21 mouse cellular contexts compared by ENCODE assay signal in the genomic region with DNA sequence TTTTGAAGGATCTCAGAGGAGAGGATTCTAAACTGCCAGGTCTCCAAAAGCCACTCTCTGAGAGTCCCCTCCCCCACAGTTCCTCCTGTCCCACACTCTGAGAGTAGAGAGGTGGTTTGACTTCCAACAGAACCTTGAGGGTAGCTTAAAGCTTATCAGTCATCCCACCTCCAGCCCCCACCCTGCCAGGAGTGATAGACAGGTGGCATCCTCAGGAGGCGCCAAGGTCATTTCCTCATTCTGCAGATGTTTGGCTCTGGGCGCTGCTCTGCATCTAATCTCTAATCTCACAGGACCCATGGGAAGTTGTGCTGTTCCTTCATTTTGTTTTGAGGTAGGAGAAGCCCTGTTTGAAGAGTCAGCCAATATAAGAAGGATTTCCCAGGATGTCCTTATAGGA.
DNase-seq lines count a peak whose midpoint lies in the region; ATAC-seq lines count a peak whose summit lies in the region.
"Had no signal": no experiment of that assay in that cellular context is flagged by ENCODE, and none has a peak within 500 bp of the region (broad histone marks: within the 10 kb centered on the region; RNA-seq: fewer than 3 reads in every experiment).

No protein-coding gene starts in this region.

- H3K27me3 ChIP-seq in embryonic facial prominence, embryonic 13.5 days, result no peaks in the 10 kb centered on the region
- no peaks in the 10 kb centered on the region for H3K27me3 ChIP-seq in liver, embryonic 13.5 days
- H3K27me3 ChIP-seq in hindbrain, embryonic 10.5 days (ENCODE audit: insufficient read depth, poor library complexity, severe bottlenecking), result peaks cover 56% of the 10 kb centered on the region
- H3K27me3 ChIP-seq: CH12.LX; kidney, embryonic 15.5 days; neural tube, embryonic 12.5 days; Patski had no signal

- no peak overlapping the region for H3K9ac ChIP-seq in embryonic facial prominence, embryonic 13.5 days
- no peak overlapping the region for H3K9ac ChIP-seq in liver, embryonic 13.5 days
- H3K9ac ChIP-seq: heart, embryonic 12.5 days; kidney, embryonic 15.5 days; neural tube, embryonic 12.5 days had no signal

- peak overlapping the region; percentile 44; the same call in 1 of the 2 replicates for H3K27ac ChIP-seq in embryonic facial prominence, embryonic 13.5 days
- H3K27ac ChIP-seq in liver, embryonic 13.5 days, result no peak overlapping the region
- no peak overlapping the region for H3K27ac ChIP-seq in hindbrain, embryonic 10.5 days
- H3K27ac ChIP-seq: kidney, embryonic 15.5 days; midbrain, embryonic 10.5 days; neural tube, embryonic 12.5 days had no signal

- DNase-seq in heart, adult 11 months, result peak; percentile 86
- no peak for DNase-seq in heart, postnatal 14 days
- peak; percentile 74 for DNase-seq in 416B (ENCODE audit: low read depth)
- peak; percentile 42 for DNase-seq in liver, embryonic 13.5 days
- no peak for DNase-seq in hindbrain, embryonic 10.5 days (ENCODE audit: low spot score)
- DNase-seq in c-Kit-positive CD71-positive TER-119-positive erythroid progenitor cells, embryonic 14.5 days (ENCODE audit: low spot score), result no peak
- no peak for DNase-seq in gastrocnemius, adult 18-20 months (ENCODE audit: low spot score)
- DNase-seq: adrenal gland, postnatal 25 days; cerebellum, adult 8-10 months; heart, postnatal 36 days; layer of hippocampus, postnatal 36 days; thymus, postnatal 25 days had no signal

- H3K4me3 ChIP-seq in embryonic facial prominence, embryonic 13.5 days, result no peak overlapping the region
- no peak overlapping the region for H3K4me3 ChIP-seq in liver, embryonic 13.5 days (replicated peaks)
- H3K4me3 ChIP-seq in hindbrain, embryonic 10.5 days, result no peak overlapping the region
- H3K4me3 ChIP-seq: erythroblast, embryonic 14.5 days; heart, embryonic 12.5 days; kidney, embryonic 15.5 days; midbrain, embryonic 10.5 days; neural tube, embryonic 12.5 days had no signal

- H3K4me1 ChIP-seq in embryonic facial prominence, embryonic 13.5 days, result peaks cover 31% of the 10 kb centered on the region
- H3K4me1 ChIP-seq in liver, embryonic 13.5 days (replicated peaks), result peaks cover 26% of the 10 kb centered on the region
- H3K4me1 ChIP-seq in hindbrain, embryonic 10.5 days (replicated peaks), result peaks cover 24% of the 10 kb centered on the region

- intact Hi-C loops in heart, postnatal 14 days (cut with DNase I), result no loop called here

- no peak; the same call in 1 of the 2 replicates for ATAC-seq in embryonic facial prominence, embryonic 13.5 days (ENCODE audit: insufficient number of reproducible peaks, insufficient read depth, low FRiP score, low TSS enrichment, low read depth)
- peak; percentile 74 for ATAC-seq in liver, embryonic 13.5 days (ENCODE audit: low read depth)
- ATAC-seq: forebrain, embryonic 14.5 days; Patski had no signal

- H3K4me2 ChIP-seq in embryonic facial prominence, embryonic 13.5 days, result no peak overlapping the region
- 0 out of 2 replicates have a peak overlapping the region, but pooled peaks have one; percentile 6 for H3K4me2 ChIP-seq in liver, embryonic 13.5 days
- H3K4me2 ChIP-seq: heart, embryonic 12.5 days; kidney, embryonic 15.5 days; neural tube, embryonic 12.5 days had no signal

- H3K36me3 ChIP-seq in embryonic facial prominence, embryonic 13.5 days, result no peaks in the 10 kb centered on the region
- no peaks in the 10 kb centered on the region for H3K36me3 ChIP-seq in liver, embryonic 13.5 days
- H3K36me3 ChIP-seq in hindbrain, embryonic 10.5 days, result no peaks in the 10 kb centered on the region
- H3K36me3 ChIP-seq: heart, embryonic 12.5 days; kidney, embryonic 15.5 days; midbrain, embryonic 10.5 days; neural tube, embryonic 12.5 days had no signal

- no peaks in the 10 kb centered on the region for H3K9me3 ChIP-seq in embryonic facial prominence, embryonic 13.5 days
- no peaks in the 10 kb centered on the region for H3K9me3 ChIP-seq in liver, embryonic 13.5 days (replicated peaks)
- 0 out of 2 replicates have a peak, but pooled peaks cover 3% of the 10 kb centered on the region for H3K9me3 ChIP-seq in hindbrain, embryonic 10.5 days
- H3K9me3 ChIP-seq: heart, embryonic 12.5 days; kidney, embryonic 15.5 days; midbrain, embryonic 10.5 days; neural tube, embryonic 12.5 days had no signal

- WGBS in embryonic facial prominence, embryonic 13.5 days, result 33% methylated on average over 2 of the region's 2 CpGs
- WGBS in liver, embryonic 13.5 days (ENCODE audit: insufficient replicate concordance), result 14% methylated on average over 2 of the region's 2 CpGs
- WGBS in hindbrain, embryonic 10.5 days, result 57% methylated on average over 2 of the region's 2 CpGs

Comparison
In these comparisons a context has a peak if more than half of its experiments do, and no peak if none do; other contexts are left out.
1. DNase-seq: peak in heart, adult 11 months (single experiment), 416B (single experiment) and liver, embryonic 13.5 days (single experiment); none in heart, postnatal 14 days (0 of 2), hindbrain, embryonic 10.5 days (single experiment), c-Kit-positive CD71-positive TER-119-positive erythroid progenitor cells, embryonic 14.5 days (single experiment) and gastrocnemius, adult 18-20 months (single experiment).